Mouse (Mus musculus): Measurements from ENCODE around the gene Ift46.

DNA sequence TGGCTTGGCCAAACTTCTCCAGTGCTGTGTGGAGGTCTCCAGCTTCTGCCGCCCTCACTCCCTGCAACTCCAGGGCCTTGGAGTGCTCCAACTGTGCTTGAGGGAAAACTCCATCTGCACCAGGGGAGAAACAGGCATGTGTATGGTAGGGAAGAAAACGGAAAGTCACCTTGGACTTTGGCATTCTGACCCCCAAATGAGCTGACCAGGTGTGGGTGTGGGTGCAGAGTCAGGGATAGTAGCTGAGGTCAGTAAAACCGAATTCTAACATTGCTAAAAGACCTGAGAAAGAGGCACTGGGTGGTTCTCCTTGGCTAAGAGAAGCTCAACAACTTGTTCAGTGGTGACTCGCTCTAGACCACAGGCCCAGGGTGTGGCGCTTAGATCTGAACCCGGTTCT lies 34.0 kb downstream of the Ift46 start:
- TF ChIP-seq POLR2A (IDR thresholded peaks at IDR 0.05; ENCODE audit: low read depth, low read length) (no peak), CTCF (conservative IDR thresholded peaks at IDR 0.05; ENCODE audit: insufficient read depth, insufficient read length, low read depth, low read length) (no peak)
